Mouse (Mus musculus) limb, embryonic 12.5 days (tissue): ENCODE measurements around the gene Myrfl. TPM values are rescaled to one million over a fixed set of nuclear protein-coding genes. Genes with fewer than 3 reads are reported as not detected.

Experiments used
- ATAC-seq: fragments of 200-750 bp; cut with Nextera tagmentation; 2 replicates; pipeline ENCODE4 v1.8.0; 2017; ENCODE audit warnings: low read depth, moderate TSS enrichment; ENCODE audit not compliant: insufficient number of reproducible peaks, insufficient read depth, low FRiP score, low TSS enrichment
- H3K27ac ChIP-seq: fragments of 300-500 bp; sonication (generic); 2 replicates; pipeline ENCODE4 v1.5.1; 2016; ENCODE audit warnings: mild to moderate bottlenecking, moderate library complexity
- H3K27me3 ChIP-seq: fragments of 300-500 bp; sonication (generic); 2 replicates; pipeline ENCODE4 v1.6.1; 2016; ENCODE audit warnings: mild to moderate bottlenecking, moderate library complexity
- H3K36me3 ChIP-seq: fragments of 300-500 bp; sonication (generic); 2 replicates; pipeline ENCODE4 v1.6.1; 2016; ENCODE audit warnings: mild to moderate bottlenecking, moderate library complexity
- H3K4me1 ChIP-seq: fragments of 300-500 bp; sonication (generic); replicated peaks from 2 replicates; pipeline ENCODE4 v1.6.1; 2016
- H3K4me2 ChIP-seq: fragments of 300-500 bp; sonication (generic); 2 replicates; pipeline ENCODE4 v1.6.1; 2016; ENCODE audit warnings: mild to moderate bottlenecking, moderate library complexity
- H3K4me3 ChIP-seq: fragments of 300-500 bp; sonication (generic); replicated peaks from 2 replicates; pipeline ENCODE4 v1.5.1; 2016; ENCODE audit warnings: mild to moderate bottlenecking
- H3K9ac ChIP-seq: fragments of 300-500 bp; sonication (generic); replicated peaks from 2 replicates; pipeline ENCODE4 v1.6.1; 2016; ENCODE audit warnings: mild to moderate bottlenecking, moderate library complexity
- H3K9me3 ChIP-seq: fragments of 300-500 bp; sonication (generic); 2 replicates; pipeline ENCODE4 v1.6.1; 2016; ENCODE audit warnings: mild to moderate bottlenecking, moderate library complexity
- WGBS: fragments of 180-500 bp; shearing (Covaris S2); methylation state at CpG from one replicate; pipeline ENCODE4 v1.1.7; 2016; 5-methylcytosine and 5-hydroxymethylcytosine counted together
- polyA plus RNA-seq: library from polyadenylated mRNA; unstranded; fragments of >200 nt; fragmentation: Nextera tagmentation; extraction: Ambion mirVana; gene quantifications from 2 replicates; pipeline ENCODE4 v1.2.1, GENCODE M21; 2016

Myrfl gene
- polyA plus RNA-seq, result 0.09 and 0.10 TPM in 2 replicates

GRCm38 (mm10) chr10:116896336-116897177, at the start of gene Myrfl:
TSS of gene Myrfl (minus strand) at chr10:116896919.
- H3K36me3 ChIP-seq, result no peaks in the 10 kb centered on the region
- H3K4me2 ChIP-seq, result no peak within 1 kb of the TSS
- ATAC-seq, result no peak
- H3K9me3 ChIP-seq, result no peaks in the 10 kb centered on the region
- peaks cover 32% of the 10 kb centered on the region for H3K4me1 ChIP-seq
- H3K27me3 ChIP-seq, result no peaks in the 10 kb centered on the region
- no peak within 1 kb of the TSS for H3K27ac ChIP-seq
- no peak within 1 kb of the TSS for H3K4me3 ChIP-seq
- 86% methylated on average over 17 of the region's 17 CpGs for WGBS
- no peak within 1 kb of the TSS for H3K9ac ChIP-seq

GRCm38 (mm10) chr10:116944940-116945339, 48.2 kb upstream of the Myrfl start:
- Histone ChIP-seq H3K4me3 (no peak overlapping the region), H3K9ac (no peak overlapping the region), H3K27me3 (no peaks in the 10 kb centered on the region), H3K27ac (no peak overlapping the region), H3K4me2 (no peak overlapping the region), H3K36me3 (peaks cover 10% of the 10 kb centered on the region), H3K4me1 (peaks cover 34% of the 10 kb centered on the region), H3K9me3 (peaks cover 9% of the 10 kb centered on the region; the same call in 1 of the 2 replicates)
- 69% methylated on average over 10 of the region's 10 CpGs for WGBS
- no peak for ATAC-seq

- WGBS, result 86% methylated on average over 3 of the region's 3 CpGs
Observed at GRCm38 (mm10) chr10:116944144-116944543, 47.4 kb upstream of the Myrfl start.

GRCm38 (mm10) chr10:116943025-116943424, 46.3 kb upstream of the Myrfl start:
- H3K9ac ChIP-seq, result no peak overlapping the region
- no peaks in the 10 kb centered on the region for H3K27me3 ChIP-seq
- H3K9me3 ChIP-seq, result peaks cover 9% of the 10 kb centered on the region; the same call in 1 of the 2 replicates
- 94% methylated on average over 6 of the region's 6 CpGs for WGBS
- ATAC-seq, result no peak
- H3K4me3 ChIP-seq, result no peak overlapping the region
- no peak overlapping the region for H3K4me2 ChIP-seq
- H3K27ac ChIP-seq, result no peak overlapping the region
- peaks cover 23% of the 10 kb centered on the region for H3K36me3 ChIP-seq
- H3K4me1 ChIP-seq, result peaks cover 23% of the 10 kb centered on the region

More at GRCm38 (mm10) chr10:116944144-116944543, 47.4 kb upstream of the Myrfl start:
- Histone ChIP-seq H3K9ac (no peak overlapping the region), H3K27me3 (no peaks in the 10 kb centered on the region), H3K4me3 (no peak overlapping the region), H3K27ac (no peak overlapping the region), H3K4me1 (peaks cover 34% of the 10 kb centered on the region), H3K9me3 (peaks cover 9% of the 10 kb centered on the region; the same call in 1 of the 2 replicates), H3K36me3 (peaks cover 12% of the 10 kb centered on the region), H3K4me2 (no peak overlapping the region)
- no peak for ATAC-seq

GRCm38 (mm10) chr10:116935028-116935427, 38.3 kb upstream of the Myrfl start:
- Histone ChIP-seq H3K4me2 (no peak overlapping the region), H3K4me3 (no peak overlapping the region), H3K36me3 (peaks cover 57% of the 10 kb centered on the region), H3K9ac (no peak overlapping the region), H3K4me1 (peaks cover 3% of the 10 kb centered on the region; the same call in 1 of the 2 replicates), H3K9me3 (no peaks in the 10 kb centered on the region), H3K27ac (no peak overlapping the region), H3K27me3 (no peaks in the 10 kb centered on the region)
- ATAC-seq, result no peak
- WGBS, result 49% methylated on average over 12 of the region's 12 CpGs

GRCm38 (mm10) chr10:116933794-116934193, 37.1 kb upstream of the Myrfl start:
- Histone ChIP-seq H3K27me3 (no peaks in the 10 kb centered on the region), H3K9me3 (no peaks in the 10 kb centered on the region), H3K36me3 (peaks cover 56% of the 10 kb centered on the region), H3K4me1 (0 out of 2 replicates have a peak, but pooled peaks cover 3% of the 10 kb centered on the region), H3K9ac (no peak overlapping the region), H3K4me2 (no peak overlapping the region), H3K27ac (no peak overlapping the region), H3K4me3 (no peak overlapping the region)
- WGBS, result 92% methylated on average over 7 of the region's 7 CpGs
- no peak for ATAC-seq

GRCm38 (mm10) chr10:116932418-116932817, 35.7 kb upstream of the Myrfl start:
- Histone ChIP-seq H3K4me3 (no peak overlapping the region), H3K36me3 (peaks cover 53% of the 10 kb centered on the region), H3K27ac (no peak overlapping the region), H3K4me1 (0 out of 2 replicates have a peak, but pooled peaks cover 3% of the 10 kb centered on the region), H3K4me2 (no peak overlapping the region), H3K9me3 (no peaks in the 10 kb centered on the region), H3K9ac (no peak overlapping the region), H3K27me3 (no peaks in the 10 kb centered on the region)
- WGBS, result 84% methylated on average over 13 of the region's 13 CpGs
- no peak for ATAC-seq

GRCm38 (mm10) chr10:116931497-116932179, 34.9 kb upstream of the Myrfl start:
- peaks cover 53% of the 10 kb centered on the region for H3K36me3 ChIP-seq
- 0 out of 2 replicates have a peak, but pooled peaks cover 3% of the 10 kb centered on the region for H3K4me1 ChIP-seq
- H3K27me3 ChIP-seq, result no peaks in the 10 kb centered on the region
- ATAC-seq, result no peak
- no peak overlapping the region for H3K4me2 ChIP-seq
- 83% methylated on average over 15 of the region's 15 CpGs for WGBS
- no peaks in the 10 kb centered on the region for H3K9me3 ChIP-seq
- H3K4me3 ChIP-seq, result no peak overlapping the region
- H3K9ac ChIP-seq, result no peak overlapping the region
- H3K27ac ChIP-seq, result no peak overlapping the region

- no peak for ATAC-seq
- H3K4me1 ChIP-seq, result 0 out of 2 replicates have a peak, but pooled peaks cover 3% of the 10 kb centered on the region
- H3K36me3 ChIP-seq, result peaks cover 53% of the 10 kb centered on the region
- H3K27ac ChIP-seq, result no peak overlapping the region
- H3K9ac ChIP-seq, result no peak overlapping the region
- no peak overlapping the region for H3K4me3 ChIP-seq
- no peaks in the 10 kb centered on the region for H3K9me3 ChIP-seq
- no peak overlapping the region for H3K4me2 ChIP-seq
- 72% methylated on average over 6 of the region's 7 CpGs for WGBS
- no peaks in the 10 kb centered on the region for H3K27me3 ChIP-seq
Observed at GRCm38 (mm10) chr10:116930936-116931335, 34.2 kb upstream of the Myrfl start.

GRCm38 (mm10) chr10:116930506-116930905, 33.8 kb upstream of the Myrfl start:
- 86% methylated on average over 7 of the region's 7 CpGs for WGBS
- 0 out of 2 replicates have a peak, but pooled peaks cover 3% of the 10 kb centered on the region for H3K4me1 ChIP-seq
- H3K4me3 ChIP-seq, result no peak overlapping the region
- no peak overlapping the region for H3K27ac ChIP-seq
- no peak for ATAC-seq
- no peaks in the 10 kb centered on the region for H3K9me3 ChIP-seq
- no peak overlapping the region for H3K4me2 ChIP-seq
- peaks cover 56% of the 10 kb centered on the region for H3K36me3 ChIP-seq
- no peak overlapping the region for H3K9ac ChIP-seq
- H3K27me3 ChIP-seq, result no peaks in the 10 kb centered on the region

- Histone ChIP-seq H3K9ac (no peak overlapping the region), H3K4me2 (no peak overlapping the region), H3K4me1 (no peaks in the 10 kb centered on the region), H3K36me3 (peaks cover 68% of the 10 kb centered on the region), H3K27ac (no peak overlapping the region; the same call in 1 of the 2 replicates), H3K27me3 (no peaks in the 10 kb centered on the region), H3K4me3 (no peak overlapping the region), H3K9me3 (no peaks in the 10 kb centered on the region)
- 87% methylated on average over 3 of the region's 3 CpGs for WGBS
- ATAC-seq, result no peak
Observed at GRCm38 (mm10) chr10:116928826-116929225, 32.1 kb upstream of the Myrfl start.
